Mouse (Mus musculus) spleen, adult 2 months (tissue): ENCODE results near the gene Fancl.

Source experiments
- CTCF ChIP-seq: fragments of 200-500 bp; IDR thresholded peaks from 2 replicates; pipeline ENCODE4 v1.5.1; 2011; ENCODE audit warnings: mild to moderate bottlenecking, inconsistent platforms; ENCODE audit not compliant: insufficient read depth, insufficient read length, insufficient replicate concordance; ENCODE audit errors: extremely low read depth
- POLR2A ChIP-seq: fragments of 200-500 bp; IDR thresholded peaks from 2 replicates; pipeline ENCODE4 v1.6.1; 2011; ENCODE audit warnings: low read depth, low read length, inconsistent platforms

- peak; percentile 41; the same call in 1 of the 2 replicates for TF ChIP-seq POLR2A
- peak; percentile 26; the same call in 1 of the 2 replicates for TF ChIP-seq CTCF
Measured at GRCm38 (mm10) chr11:26387087-26387611, 1.2 kb downstream of the Fancl start.
